Mouse (Mus musculus) thymus, postnatal 36 days (tissue): ENCODE measurements around the gene Lmln.
"Not testable (repeated sequence)": the region's sequence is repeated elsewhere in the genome, so short reads cannot be mapped to it uniquely, and the experiment has no call there.

Experiments used
- DNase-seq, 2 experiments: peaks; one replicate each; pipeline ENCODE4 v3.0.0; 2022; ENCODE audit warnings: mixed read lengths in 2 of 2

Lmln gene

DNA sequence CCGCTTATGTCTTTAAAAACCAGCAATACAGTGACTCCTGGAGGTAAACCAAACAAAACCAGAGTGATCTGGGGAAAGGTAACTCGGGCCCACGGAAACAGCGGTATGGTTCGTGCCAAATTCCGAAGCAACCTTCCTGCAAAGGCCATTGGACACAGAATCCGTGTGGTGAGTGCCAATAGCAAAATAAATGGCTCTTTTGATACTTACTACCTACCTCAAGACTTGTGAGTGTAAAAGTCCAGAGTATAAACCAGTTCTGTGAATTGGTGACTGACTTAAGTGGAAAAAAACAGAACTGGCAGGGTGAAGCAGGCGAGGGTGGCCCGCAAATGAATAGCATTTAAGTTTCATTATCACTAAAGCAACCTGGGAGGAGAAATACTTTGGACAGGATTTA lies 3.7 kb upstream of the Lmln start:
- DNase-seq = not testable (repeated sequence)

DNA sequence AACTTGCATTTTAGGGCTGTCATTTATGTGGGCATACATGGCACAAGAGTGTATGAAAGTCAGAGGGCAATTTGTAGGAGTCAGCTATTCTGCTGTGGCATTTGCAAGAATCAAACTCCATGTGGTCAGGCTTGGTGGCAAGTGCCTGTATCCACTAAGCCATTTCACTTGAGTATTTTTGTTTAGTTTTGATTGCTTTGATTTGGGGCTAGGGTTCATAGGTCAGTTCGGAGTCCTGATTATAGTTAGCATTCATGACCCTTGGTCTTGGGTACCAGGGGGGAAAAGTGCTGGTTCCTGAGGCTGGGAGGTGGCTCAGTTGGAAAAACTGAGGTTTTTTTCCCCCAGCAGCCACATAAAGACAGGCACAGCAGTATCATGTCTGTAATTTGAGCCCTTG lies 2.9 kb upstream of the Lmln start:
- DNase-seq = no peak

DNA sequence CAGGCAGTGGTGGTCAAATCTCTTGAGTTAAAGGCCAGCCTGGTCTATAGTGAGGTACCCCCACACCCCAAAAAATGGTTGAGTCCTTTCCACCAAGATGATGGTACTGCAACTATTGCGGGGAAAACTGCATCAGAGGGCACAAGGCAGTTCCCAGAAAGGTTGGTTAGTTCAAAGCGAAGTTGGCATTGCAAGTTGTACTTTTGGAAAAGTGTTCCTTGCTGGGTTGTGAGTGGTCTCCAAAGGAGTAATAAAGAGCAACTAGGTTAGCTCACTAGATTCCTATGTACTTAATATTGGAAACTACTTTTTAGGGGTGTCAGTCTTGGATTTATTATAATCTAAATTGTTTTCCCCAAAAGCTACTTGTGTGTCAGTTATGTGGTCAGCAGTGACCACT lies 1.4 kb upstream of the Lmln start:
- DNase-seq = no peak

DNA sequence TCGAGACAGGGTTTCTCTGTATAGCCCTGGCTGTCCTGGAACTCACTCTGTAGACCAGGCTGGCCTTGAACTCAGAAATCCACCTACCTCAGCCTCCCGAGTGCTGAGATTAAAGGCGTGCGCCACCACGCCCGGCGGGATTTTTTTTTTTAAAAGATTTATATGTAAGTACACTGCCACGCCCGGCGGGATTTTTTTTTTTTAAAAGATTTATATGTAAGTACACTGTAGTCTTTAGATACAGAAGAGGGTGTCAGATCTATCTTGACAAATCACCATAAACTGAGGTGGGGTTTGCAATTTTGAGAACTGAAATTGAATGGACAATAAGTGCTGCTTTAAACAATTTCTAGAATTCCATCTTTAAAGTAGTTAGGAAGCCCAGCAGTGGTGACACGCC lies 921 bp upstream of the Lmln start:
- DNase-seq = no peak

DNA sequence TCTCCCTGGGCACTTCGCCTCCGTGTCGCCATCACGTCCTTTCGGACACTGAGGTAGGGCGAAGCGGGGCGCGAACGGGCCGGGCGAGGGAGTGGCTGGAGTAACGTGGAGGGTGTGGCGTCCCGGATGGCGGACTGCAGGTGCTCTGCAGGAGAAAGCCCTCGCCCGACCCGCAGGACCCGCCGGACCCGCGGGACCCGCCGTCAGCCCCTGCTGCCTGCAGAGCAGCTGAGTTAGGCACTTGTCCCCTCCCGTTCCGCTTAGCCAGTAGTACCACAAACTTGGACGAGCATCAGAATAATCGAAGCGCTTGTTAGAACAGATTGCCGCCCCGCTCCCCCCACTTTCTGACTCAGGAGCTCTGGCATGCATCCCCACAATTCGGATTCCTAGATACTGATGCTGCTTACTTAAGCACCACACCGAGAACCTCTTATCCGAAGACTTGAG lies 386 bp downstream of the Lmln start:
- peak in 1 of 2 experiments; percentile 50 for DNase-seq

DNA sequence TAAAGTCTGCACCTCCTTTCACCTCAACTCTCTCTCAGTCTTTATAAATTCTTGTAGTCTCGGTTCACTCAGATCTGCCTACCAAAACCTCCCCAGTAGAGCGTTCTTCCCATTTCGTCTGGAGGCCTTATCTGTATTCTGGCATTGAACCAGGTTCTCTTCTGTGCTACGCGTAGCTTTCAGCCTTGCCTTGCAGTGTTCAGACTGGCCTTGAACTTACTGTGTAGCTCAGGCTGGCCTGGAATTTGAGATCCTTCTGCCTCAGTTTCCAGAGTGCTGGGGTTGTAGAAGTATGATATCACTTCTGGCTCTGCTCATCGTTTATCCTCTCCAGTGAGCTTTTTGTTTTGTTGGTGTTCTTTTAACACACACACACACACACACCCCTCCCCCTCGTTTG lies 946 bp downstream of the Lmln start:
- no peak for DNase-seq

DNA sequence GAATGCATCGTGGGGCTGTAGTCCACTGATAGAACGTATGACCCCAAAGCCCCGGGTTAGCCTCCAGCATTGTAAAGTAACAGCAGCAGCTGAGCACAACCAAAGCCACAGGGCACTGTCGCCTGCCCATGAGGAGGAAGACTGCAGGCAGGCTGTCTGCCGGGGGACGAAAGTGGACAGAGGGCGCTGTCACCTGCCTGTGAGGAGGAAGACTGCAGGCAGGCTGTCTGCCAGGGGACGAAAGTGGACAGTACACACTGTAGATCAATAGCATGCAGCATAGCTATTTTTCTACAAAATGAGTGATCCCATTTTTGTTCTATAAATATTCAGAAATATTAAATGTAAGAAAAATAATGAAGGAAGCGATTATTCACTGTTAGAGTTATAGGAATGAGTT lies 2.3 kb downstream of the Lmln start:
- no peak for DNase-seq

DNA sequence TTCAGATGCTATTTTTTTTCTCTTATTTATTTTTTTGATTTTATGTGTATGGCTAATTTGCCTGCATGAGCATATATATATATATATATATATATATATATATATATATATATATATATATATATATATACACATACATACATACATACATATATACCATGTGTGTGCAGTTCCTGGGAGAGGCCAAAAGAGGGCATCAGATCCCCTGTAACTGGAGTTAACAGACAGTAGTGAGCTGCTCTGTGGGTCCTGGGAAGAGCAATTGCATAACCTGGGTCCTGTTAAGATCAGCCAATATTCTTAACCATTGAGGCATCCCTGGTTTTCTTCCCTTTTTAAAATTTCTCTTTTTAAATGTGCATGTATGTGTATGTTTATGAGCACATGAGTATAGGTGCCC lies 8.6 kb downstream of the Lmln start:
- DNase-seq = no peak

DNA sequence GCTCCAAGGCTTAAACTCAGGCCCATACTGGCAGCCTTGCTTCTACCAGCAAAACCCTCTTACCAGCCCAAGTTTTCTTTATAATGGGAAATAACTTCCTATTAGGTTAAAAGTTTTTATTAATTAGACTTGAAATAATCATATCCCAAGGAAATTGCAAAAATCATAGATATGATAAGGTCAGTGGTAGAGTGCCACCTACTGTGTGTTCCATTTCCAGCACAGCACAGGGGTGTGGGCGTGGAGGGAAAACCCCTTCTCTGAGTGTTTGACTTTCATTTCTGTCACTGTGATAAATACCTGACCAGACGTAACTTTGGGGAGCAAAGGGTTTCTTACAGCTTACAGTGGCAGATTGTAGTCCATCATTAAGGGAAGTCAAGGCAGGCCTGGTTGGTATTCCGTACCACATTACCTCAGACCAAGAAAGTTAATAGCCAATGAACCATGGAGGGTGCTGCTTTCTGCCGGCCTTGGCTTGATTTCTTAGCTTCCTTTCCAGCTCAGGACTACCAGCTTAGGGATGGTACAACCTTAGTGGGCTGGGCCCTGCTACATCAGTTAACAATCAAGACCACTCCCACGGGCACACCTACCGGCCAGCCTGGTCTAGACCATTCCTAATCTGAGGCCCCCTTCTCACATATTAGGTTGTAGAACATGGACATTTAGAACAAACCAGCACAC lies 10.7 kb downstream of the Lmln start:
- peak in 1 of 2 experiments; percentile 8 for DNase-seq

DNA sequence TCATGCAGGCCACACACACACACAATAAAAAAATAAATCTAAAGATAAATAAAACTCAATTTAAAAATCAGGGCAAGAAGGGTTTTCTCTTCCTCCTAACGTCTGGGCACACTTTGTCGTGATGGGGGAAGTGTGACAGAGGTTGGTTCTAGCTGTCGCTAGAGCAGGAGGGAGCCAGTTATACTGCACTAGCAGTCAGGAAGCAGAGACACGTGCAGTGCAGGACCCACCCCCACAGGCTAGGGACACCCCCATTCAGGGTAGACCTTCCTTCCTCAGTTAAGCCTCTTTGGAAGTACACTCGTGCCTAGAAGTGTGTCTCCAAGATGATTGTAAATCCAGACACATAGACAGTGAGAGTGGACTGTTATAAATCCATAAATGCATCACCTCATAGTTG lies 12.6 kb downstream of the Lmln start:
- peak in 1 of 2 experiments; percentile 22 for DNase-seq

DNA sequence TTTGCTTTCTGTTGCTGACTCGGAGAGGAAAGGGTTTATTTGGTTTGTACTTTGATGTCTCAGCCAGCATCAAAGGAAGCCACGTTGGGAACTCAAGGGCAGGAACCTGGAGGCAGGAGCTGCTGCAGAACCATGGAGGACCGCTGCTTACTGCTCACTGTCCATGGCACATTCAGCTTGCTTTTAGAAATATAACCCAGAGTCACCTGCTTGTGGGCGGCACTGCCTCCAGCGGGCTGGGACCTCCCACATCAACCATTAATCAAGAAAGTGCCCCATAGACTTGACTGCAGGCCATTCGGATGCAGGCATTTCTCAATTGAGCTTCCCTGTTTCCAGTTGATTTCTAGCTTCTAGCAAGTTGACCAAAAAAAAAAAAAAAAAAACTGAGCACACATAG lies 13.8 kb downstream of the Lmln start:
- no peak for DNase-seq

DNA sequence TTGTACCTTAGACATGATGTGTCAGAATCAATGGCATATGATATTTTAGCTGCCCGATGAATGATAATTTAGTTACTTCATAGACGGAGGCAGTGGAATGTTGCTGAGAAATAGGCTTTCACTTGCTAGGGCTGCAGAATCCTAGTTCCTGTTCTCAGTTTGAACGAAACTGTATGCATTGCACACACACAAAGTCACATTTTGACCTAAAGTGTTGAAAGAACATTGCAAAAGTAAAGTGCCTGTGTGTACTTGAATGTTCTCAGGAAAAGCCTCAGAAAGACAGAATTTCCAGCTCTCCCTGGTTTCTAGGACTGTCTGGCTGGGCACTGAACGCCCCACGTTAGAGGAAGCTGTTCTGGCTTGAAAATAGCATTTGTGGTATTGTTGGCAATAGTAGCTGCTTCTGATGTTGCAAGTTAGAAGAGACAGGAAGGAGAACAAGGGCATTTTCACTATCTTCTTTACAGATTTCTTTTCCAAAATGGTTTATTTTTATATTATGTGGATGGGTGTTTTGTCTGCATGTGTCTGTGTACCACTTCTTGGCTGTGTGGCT lies 14.8 kb downstream of the Lmln start:
- DNase-seq = no peak

DNA sequence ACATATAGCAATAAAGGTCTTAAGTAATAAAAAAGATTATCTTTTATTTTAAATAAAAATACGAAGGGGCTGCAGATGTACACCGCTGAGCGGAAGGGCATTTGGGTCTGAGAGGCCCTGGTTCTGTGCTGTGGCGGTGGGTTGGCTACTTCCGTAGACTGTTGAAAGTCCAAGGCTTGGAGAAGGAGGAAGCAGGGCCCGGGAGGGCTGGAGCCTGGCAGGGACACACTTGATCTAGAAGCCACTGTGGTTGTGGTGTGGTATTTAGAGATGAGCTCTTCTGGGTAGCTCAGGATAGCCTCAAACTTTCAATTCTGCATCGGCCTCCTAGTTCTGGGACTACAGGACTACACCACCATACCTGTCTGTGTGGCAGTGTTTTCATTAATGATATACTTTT lies 17.7 kb downstream of the Lmln start:
- DNase-seq = no peak

DNA sequence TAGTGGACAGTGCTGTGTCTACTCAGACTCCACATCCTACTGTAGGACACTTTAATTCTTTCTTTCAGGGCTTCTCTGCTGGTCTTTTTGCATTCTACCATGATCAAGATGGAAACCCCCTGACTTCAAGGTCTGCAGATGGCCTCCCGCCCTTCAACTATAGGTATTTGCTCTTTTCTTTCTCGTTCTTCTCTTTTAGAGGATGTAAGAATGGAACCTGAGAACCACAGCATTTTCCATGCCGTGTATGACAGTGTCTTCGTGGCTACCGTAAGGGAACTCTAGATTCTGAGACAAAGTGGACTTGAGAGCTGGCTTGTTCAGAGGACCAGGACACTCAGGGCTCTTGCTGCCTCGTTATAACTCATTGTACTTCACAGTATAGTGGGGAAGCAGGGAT lies 20.6 kb downstream of the Lmln start:
- no peak for DNase-seq

DNA sequence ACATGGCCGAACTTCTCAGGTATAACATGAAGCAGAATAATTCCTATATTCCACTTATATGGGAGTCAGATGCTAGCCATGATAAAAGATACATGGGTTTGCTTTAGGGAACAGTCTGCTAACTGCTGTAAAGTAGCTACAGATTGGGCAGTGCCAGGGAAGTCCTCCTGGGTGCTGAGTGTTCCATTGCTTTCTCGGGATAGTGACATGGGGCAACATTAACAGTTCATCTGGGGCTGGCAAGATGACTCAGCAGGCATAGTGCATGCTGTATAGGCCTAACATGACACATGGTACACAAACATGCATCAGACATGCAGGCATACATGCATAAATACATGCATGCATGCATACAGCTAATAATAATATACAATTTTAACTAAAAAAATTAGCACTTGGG lies 21.7 kb downstream of the Lmln start:
- no peak for DNase-seq

DNA sequence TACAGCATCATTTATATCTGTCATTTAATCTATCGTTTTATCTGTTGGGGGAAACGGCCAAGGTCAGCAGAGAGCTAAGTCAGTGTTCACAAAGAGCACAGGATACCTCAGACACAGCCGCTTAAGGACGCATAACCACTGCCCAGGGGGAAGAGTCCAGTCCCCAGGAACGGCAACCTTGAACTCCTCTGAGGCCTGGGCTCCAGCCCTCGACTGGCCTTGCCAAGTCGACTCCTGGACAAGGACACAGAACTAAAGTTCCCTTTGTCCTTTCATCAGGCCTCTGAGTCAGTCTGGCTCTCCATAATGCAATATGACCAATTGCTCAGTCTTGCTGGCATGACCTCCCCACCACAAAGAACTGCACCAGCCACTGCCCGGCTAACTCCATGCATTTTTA lies 23.3 kb downstream of the Lmln start:
- DNase-seq = no peak

DNA sequence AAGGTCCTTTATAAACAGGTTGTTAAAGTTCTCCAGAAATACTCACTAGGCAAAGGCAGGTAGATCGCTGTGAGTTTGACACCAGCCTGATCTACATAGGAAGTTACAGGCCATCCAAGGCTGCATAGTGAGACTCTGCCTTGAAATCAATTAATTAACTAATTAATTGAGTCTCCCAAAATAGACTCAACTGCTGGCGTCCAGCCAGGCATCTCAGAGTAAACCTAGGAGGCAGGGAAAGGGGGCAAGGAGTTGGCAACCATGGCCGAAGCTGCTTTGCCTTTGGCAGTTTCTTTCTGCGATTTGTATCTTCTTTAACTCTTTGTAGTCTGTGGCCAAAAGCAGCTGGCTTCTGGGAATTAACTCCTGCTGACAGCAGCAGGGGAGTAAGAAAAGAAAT lies 51.4 kb downstream of the Lmln start:
- no peak for DNase-seq

DNA sequence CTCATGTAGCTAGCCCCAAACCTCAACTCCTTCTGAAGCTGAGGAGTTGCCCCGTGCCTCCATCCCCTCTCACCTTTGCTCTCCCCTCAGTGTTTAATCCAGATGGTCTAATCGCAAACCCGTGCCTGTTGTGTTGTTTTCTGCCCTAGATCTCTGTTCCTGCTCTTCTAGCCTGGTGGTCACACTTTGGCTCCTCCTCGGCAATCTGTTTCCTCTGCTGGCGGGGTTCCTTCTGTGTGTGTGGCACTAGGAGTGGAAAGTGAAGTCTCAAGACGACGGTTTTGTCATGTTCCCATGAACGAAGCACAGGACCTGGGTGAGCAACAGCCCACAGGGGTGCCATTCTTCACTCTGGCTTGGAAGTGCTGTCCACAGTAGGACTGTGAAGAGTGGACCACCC lies 61.1 kb downstream of the Lmln start:
- DNase-seq = no peak

DNA sequence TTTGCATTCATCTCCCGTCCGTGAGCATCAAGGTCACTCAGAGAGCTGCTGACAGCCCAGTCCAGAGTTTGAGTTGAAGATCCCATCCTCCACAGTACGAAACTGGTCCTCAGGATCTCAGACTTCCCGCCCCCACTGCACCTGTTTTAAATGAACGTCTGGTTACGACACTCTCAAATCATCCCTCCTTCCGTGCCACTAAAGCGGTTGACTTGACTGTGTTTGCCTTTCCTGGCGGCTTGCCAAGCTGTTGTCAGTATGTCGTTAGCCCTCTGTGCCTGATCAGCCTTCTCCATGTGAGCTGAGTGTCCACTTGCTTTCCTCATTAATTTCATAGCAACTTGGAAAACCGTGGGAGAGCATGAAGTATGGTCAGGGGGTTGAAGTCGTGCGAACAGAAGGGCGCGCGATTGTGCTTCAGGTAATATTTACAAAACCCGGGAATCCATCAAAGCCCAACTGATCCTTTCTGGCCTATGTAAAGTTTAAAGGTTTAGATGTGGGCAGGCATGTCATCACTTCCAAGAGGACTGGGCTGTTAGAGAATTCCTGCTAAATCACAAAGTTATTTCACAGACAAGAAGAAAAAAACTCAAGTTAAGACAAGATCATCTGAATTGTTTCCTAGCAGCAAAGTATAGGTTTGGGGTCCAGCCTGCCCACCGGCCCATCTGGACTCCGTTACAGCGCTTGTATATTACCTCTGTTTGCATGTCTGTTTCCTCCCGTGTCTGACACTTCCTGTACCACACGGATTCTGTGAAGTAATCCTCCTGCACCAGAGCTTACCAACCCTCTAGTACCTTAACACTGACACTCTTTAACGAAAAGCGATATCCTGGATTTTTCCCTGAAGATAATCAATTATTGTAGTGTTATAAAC lies 61.9 kb downstream of the Lmln start:
- peak; percentile 35 to 57 for DNase-seq

DNA sequence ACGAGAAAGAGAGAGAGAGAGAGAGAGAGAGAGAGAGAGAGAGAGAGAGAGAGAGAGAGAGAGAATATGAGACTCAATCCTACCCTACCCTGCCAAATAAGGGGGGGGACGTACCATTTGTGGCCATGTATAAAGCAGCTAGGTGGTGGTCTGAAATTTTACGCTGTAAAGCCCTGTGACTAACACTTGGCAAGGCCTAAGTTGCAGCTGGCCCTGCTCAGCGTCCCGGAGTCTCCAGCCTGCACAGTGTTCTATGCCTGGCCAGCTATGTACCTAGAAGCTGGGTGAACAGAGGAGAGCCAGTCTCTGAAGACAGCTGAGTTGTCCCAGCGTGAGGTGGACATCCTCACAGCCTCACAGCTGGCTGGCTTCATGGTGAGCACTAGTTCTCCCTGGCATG lies 64.7 kb downstream of the Lmln start:
- no peak for DNase-seq

DNA sequence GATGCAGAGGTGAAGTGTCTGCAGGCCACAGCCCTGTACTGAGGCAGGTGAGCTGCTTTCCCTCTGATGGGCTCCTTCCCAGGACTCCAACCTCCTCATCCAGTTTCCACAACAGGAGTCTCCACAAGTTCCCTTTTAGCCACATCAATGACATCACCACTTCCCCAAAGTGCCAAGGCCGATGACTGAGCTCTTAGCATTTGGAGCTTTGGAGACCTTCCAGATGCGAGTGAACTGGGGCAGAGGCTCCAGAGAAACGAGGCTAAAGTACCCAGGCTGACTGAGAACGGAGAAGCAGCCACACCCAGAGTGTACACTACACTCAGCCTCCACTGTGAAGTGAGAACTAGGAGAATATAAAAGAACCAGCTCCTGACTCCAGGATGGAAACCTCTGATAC lies 68.4 kb downstream of the Lmln start:
- DNase-seq = no peak

DNA sequence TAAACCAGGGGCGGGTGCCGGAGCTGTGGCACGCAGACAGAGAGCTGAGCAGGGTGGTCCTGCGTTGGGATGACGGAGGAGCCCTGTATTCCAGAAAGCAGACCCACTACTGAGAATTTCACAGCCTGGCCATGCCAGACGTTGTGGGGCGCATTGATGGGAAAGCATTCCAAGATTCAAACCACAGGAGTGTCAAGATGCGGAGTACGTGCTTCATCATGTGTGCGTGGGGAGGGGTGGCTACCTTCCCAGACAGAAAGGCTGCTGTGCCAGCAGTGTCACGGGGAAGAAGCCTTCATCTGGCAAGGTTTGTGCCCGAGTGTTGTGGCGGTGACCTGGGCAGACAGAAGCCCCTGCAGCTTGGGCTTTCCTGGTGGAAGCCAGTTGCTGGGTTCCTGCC lies 70.9 kb downstream of the Lmln start:
- DNase-seq = no peak

DNA sequence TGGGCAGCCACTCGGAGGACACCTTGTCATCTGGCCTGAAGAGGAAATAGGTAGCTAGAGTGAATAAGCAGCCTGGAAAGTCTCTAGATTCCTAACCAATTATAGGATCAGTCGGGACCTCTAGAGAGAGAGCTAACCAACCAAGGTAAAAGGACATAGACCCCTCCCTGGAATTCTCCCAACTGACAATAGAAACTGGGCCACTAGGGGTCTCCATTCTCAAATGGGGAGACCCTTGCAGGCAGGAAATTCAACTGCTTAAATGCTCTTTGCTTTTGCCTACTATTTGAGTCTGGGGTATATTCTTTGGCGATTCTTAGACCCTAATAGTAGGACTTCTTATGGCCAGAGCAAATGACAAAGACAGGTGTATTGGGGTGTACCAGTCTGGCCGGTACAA lies 72.8 kb downstream of the Lmln start:
- no peak for DNase-seq

DNA sequence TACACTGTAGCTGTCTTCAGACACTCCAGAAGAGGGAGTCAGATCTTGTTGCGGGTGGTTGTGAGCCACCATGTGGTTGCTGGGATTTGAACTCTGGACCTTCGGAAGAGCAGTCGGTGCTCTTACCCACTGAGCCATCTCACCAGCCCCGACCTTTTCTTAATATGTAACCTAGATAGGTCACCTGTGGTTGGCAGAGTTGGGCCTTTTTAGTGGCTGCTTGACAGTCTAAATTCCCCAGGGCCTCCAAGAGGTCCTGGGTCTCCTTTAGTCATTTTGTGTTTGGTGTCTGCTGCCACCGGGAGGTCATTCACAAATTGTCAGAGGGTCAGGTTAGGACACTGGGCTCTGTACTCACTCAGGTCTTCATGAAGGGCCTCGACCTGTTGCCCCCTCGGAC lies 76.7 kb downstream of the Lmln start:
- DNase-seq = not testable (repeated sequence)
